Comparison of ENCODE assay signal across 8 mouse cellular contexts in the genomic region with DNA sequence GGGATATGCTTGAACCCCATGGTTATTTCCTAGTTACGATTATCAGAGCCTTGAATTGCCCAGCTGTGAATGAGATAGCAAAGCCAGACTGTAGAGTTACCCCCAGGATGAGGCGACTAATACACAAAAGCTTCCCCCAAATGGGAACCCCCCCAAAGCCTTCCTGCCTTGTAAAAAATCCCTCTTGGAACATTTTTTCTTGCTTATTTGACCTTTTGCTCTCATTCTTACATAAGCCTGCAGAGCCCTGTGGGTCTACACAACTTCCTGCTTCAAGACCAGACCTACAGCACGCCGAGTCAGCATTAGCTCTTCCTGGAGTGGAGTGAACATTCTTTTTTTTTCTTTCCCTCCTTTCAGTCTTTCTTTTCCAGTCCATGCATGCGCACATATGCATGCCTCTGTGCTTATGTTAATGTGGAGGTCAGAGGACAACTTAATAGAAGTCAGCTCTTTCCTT.
A peak's percentile ranks its signal among the peaks of the same experiment; 100 is the strongest.
DNase-seq lines count a peak whose midpoint lies in the region; ATAC-seq and TF ChIP-seq lines count a peak whose summit lies in the region.

No protein-coding gene starts in this region.

- H3K4me1 ChIP-seq in spleen, adult 2 months (ENCODE audit: control insufficient read depth, insufficient read depth, insufficient read length): no peaks in the 10 kb centered on the region
- peaks cover 16% of the 10 kb centered on the region for H3K4me1 ChIP-seq in embryonic facial prominence, embryonic 12.5 days
- peaks cover 27% of the 10 kb centered on the region for H3K4me1 ChIP-seq in megakaryocyte, embryonic 14.5 days

- no peak overlapping the region for H3K9ac ChIP-seq in embryonic facial prominence, embryonic 12.5 days

- no peak overlapping the region for H3K4me3 ChIP-seq in spleen, adult 2 months (ENCODE audit: extremely low read depth, insufficient read depth, insufficient read length)
- no peak overlapping the region for H3K4me3 ChIP-seq in embryonic facial prominence, embryonic 12.5 days
- peak overlapping the region; percentile 53 for H3K4me3 ChIP-seq in megakaryocyte, embryonic 14.5 days (replicated peaks)

- no peaks in the 10 kb centered on the region for H3K27me3 ChIP-seq in spleen, adult 2 months (ENCODE audit: control insufficient read depth, insufficient read depth, low read length)
- H3K27me3 ChIP-seq in embryonic facial prominence, embryonic 12.5 days: no peaks in the 10 kb centered on the region
- H3K27me3 ChIP-seq in megakaryocyte, embryonic 14.5 days (replicated peaks): peaks cover 2% of the 10 kb centered on the region

- TF ChIP-seq CTCF in spleen, adult 2 months (IDR thresholded peaks at IDR 0.05; ENCODE audit: extremely low read depth, insufficient read depth, insufficient read length, insufficient replicate concordance): no peak

- TF ChIP-seq POLR2A in spleen, adult 2 months (IDR thresholded peaks at IDR 0.05; ENCODE audit: low read depth, low read length): no peak

- 37% methylated on average over 5 of the region's 5 CpGs for WGBS in spleen, adult 2 months
- WGBS in embryonic facial prominence, embryonic 12.5 days: 46% methylated on average over 5 of the region's 5 CpGs

- ATAC-seq in embryonic facial prominence, embryonic 12.5 days (ENCODE audit: insufficient number of reproducible peaks, insufficient read depth, low FRiP score, low TSS enrichment): no peak

- peak overlapping the region; percentile 60; the same call in 1 of the 2 replicates for H3K27ac ChIP-seq in spleen, adult 2 months (ENCODE audit: insufficient read depth, low read length)
- peak overlapping the region; percentile 60 for H3K27ac ChIP-seq in embryonic facial prominence, embryonic 12.5 days

- no peak overlapping the region for H3K4me2 ChIP-seq in embryonic facial prominence, embryonic 12.5 days (replicated peaks)

- H3K9me3 ChIP-seq in embryonic facial prominence, embryonic 12.5 days: no peaks in the 10 kb centered on the region
- H3K9me3 ChIP-seq in megakaryocyte, embryonic 14.5 days: no peaks in the 10 kb centered on the region

- DNase-seq in spleen, adult 2 months (ENCODE audit: low read depth in 1 of 2, low spot score in 2 of 2): no peak
- DNase-seq in spleen, postnatal 10 days (ENCODE audit: low spot score in 2 of 2): no peak
- DNase-seq in kidney, adult 9 months: peak; percentile 88
- no peak for DNase-seq in left cerebral cortex, postnatal 36 days (ENCODE audit: low spot score in 2 of 2)
- DNase-seq in cerebellum, adult 8-10 months: no peak
- DNase-seq in retina, embryonic 14.5 days (ENCODE audit: low spot score): no peak

- intact Hi-C loops in left cerebral cortex, postnatal 36 days (cut with DNase I): no loop called here

- no peaks in the 10 kb centered on the region for H3K36me3 ChIP-seq in spleen, adult 2 months (ENCODE audit: control insufficient read depth, insufficient read depth, low read length)
- H3K36me3 ChIP-seq in embryonic facial prominence, embryonic 12.5 days: no peaks in the 10 kb centered on the region
- no peaks in the 10 kb centered on the region for H3K36me3 ChIP-seq in megakaryocyte, embryonic 14.5 days (replicated peaks; ENCODE audit: low read length)
